Mouse (Mus musculus) neural tube, embryonic 13.5 days (tissue): ENCODE results near the gene Cers5. TPM values are rescaled to one million over a fixed set of nuclear protein-coding genes. Genes with fewer than 3 reads are reported as not detected.

ENCODE experiments used
- ATAC-seq: fragments of 200-750 bp; cut with Nextera tagmentation; 2 replicates; pipeline ENCODE4 v1.8.0; 2017; ENCODE audit warnings: low read depth, mild to moderate bottlenecking, moderate TSS enrichment, moderate library complexity
- H3K27ac ChIP-seq: fragments of 300-500 bp; sonication (generic); replicated peaks from 2 replicates; pipeline ENCODE4 v1.5.1; 2015; ENCODE audit warnings: moderate library complexity, mild to moderate bottlenecking, inconsistent platforms
- H3K27me3 ChIP-seq: fragments of 300-500 bp; sonication (generic); 2 replicates; pipeline ENCODE4 v1.6.1; 2015; ENCODE audit warnings: mild to moderate bottlenecking, inconsistent platforms
- H3K36me3 ChIP-seq: fragments of 300-500 bp; sonication (generic); 2 replicates; pipeline ENCODE4 v1.6.1; 2015; ENCODE audit warnings: mild to moderate bottlenecking, inconsistent platforms
- H3K4me1 ChIP-seq: fragments of 300-500 bp; sonication (generic); replicated peaks from 2 replicates; pipeline ENCODE4 v1.6.1; 2015; ENCODE audit warnings: inconsistent platforms
- H3K4me2 ChIP-seq: fragments of 300-500 bp; sonication (generic); 2 replicates; pipeline ENCODE4 v1.6.1; 2015; ENCODE audit warnings: inconsistent platforms, mild to moderate bottlenecking, moderate library complexity
- H3K4me3 ChIP-seq: fragments of 300-500 bp; sonication (generic); 2 replicates; pipeline ENCODE4 v1.5.1; 2015; ENCODE audit warnings: mild to moderate bottlenecking, inconsistent platforms
- H3K9ac ChIP-seq: fragments of 300-500 bp; sonication (generic); 2 replicates; pipeline ENCODE4 v1.6.1; 2015; ENCODE audit warnings: moderate library complexity, mild to moderate bottlenecking, inconsistent platforms
- H3K9me3 ChIP-seq: fragments of 300-500 bp; sonication (generic); 2 replicates; pipeline ENCODE4 v1.6.1; 2016; ENCODE audit warnings: inconsistent platforms
- WGBS: fragments of 180-500 bp; shearing (Covaris S2); methylation state at CpG from one replicate; pipeline ENCODE4 v1.1.7; 2015; 5-methylcytosine and 5-hydroxymethylcytosine counted together
- polyA plus RNA-seq: library from polyadenylated mRNA; unstranded; fragments of >200 nt; fragmentation: Nextera tagmentation; extraction: Ambion mirVana; gene quantifications from 2 replicates; pipeline ENCODE4 v1.2.1, GENCODE M21; 2015

Gene Cers5
- polyA plus RNA-seq, 1 experiment from 2014 or later = 77.2 TPM

DNA sequence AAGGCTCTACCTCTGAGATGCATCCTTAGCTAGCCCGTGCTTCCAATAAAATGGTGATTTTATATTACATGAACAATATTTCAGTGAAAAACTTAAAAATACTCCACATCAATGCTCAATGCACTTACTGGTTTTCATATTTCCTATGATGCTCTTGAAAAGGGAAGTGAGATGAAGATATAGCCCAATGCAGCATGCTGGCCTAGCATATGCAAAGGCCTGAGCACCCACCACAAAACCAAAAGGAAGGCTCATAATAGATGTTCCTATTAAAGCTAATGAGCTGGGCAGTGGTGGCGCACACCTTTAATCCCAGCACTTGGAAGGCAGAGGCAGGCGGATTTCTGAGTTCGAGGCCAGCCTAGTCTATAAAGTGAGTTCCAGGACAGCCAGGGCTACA, 33.0 kb upstream of the Cers5 start:
- Histone ChIP-seq H3K9me3 (no peaks in the 10 kb centered on the region), H3K4me1 (peaks cover 56% of the 10 kb centered on the region), H3K4me2 (no peak overlapping the region), H3K36me3 (peaks cover 10% of the 10 kb centered on the region), H3K9ac (no peak overlapping the region), H3K27me3 (no peaks in the 10 kb centered on the region), H3K4me3 (no peak overlapping the region), H3K27ac (no peak overlapping the region)
- 85% methylated on average over 4 of the region's 4 CpGs for WGBS
- no peak for ATAC-seq

DNA sequence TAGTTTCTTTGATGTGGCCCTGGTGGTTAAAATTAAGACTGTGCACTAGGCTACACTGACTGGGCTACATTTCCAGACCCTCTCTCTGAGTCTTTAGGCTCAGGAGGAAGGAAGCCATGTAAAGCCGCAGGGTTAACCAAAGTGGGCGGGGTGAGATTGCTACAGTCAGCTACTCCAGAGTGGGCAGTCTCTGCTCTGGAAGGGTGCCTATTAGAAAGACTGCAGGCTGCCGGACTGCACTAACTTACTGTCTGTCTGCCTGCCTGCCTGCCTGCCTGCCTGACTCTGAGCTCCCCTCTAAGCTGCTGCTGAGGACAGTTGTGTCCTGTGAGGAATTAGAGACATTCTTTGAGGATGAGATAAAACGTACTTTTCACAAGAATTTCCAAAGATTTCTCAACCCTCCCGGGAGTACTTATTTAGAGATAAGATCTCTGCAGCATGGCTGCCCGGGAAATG, 30.5 kb upstream of the Cers5 start:
- no peaks in the 10 kb centered on the region for H3K27me3 ChIP-seq
- ATAC-seq = no peak
- WGBS = 36% methylated on average over 6 of the region's 6 CpGs
- H3K9ac ChIP-seq = peak overlapping the region; percentile 4; the same call in 1 of the 2 replicates
- peaks cover 52% of the 10 kb centered on the region for H3K4me1 ChIP-seq
- H3K36me3 ChIP-seq = peaks cover 10% of the 10 kb centered on the region
- H3K4me3 ChIP-seq = no peak overlapping the region
- H3K9me3 ChIP-seq = no peaks in the 10 kb centered on the region
- no peak overlapping the region for H3K4me2 ChIP-seq
- H3K27ac ChIP-seq = peak overlapping the region; percentile 69

DNA sequence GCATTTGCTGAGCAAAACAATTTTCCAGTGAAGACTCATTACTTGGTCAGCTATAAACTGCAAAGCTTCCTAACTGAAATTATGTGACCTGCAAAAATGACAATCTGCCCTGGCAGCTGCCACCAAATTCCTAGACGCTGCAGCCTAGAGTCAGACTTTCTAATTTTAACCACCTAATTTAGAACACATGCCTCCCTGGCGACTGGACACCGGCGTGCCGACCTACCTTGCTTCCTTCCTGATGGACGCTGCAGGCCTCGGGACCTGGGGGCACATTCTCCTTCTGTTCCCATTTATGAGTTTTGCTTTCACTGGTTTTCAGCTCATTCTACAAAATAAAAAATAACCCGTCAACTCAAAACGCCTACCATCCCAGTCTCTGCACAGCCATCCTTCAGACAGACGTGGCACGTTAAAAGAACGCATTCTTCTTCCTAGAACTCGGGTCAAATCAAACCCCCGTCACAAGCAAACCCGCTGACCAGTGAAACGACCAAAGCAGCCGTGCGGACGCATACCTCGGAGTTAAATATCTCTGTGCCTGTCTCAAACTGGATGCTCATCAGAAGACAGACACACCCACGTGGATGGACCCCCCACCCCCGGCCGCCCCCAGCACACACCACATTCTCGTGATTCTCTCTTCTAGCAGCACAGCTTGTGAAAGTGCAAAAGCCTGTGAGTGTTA, 29.3 kb upstream of the Cers5 start:
- peak overlapping the region; percentile 59 for H3K27ac ChIP-seq
- WGBS = 38% methylated on average over 24 of the region's 24 CpGs
- no peak for ATAC-seq

DNA sequence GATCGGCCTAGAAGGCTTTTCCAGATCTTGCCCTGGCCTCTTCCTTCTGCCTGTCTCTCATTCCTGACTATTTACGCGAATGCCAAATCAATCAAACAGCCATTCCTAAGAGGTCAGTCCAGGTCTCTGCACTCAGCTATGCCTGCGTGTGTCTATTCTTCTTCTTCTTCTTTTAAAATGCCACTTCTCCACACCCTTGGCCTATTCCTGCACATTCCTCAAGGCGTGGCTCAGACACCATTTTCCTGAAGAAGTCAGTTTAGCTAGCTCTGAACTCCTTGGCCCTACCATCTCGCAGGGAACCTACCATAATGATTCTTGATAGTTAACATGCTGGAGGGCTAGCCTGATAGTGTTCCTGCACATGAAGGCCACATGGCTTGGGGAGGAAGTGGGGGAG, 27.0 kb upstream of the Cers5 start:
- Histone ChIP-seq H3K9me3 (no peaks in the 10 kb centered on the region), H3K27me3 (no peaks in the 10 kb centered on the region), H3K36me3 (peaks cover 5% of the 10 kb centered on the region), H3K4me1 (peaks cover 50% of the 10 kb centered on the region), H3K4me2 (no peak overlapping the region), H3K9ac (no peak overlapping the region), H3K4me3 (no peak overlapping the region), H3K27ac (0 out of 2 replicates have a peak overlapping the region, but pooled peaks have one; percentile 68)
- 78% methylated on average over 6 of the region's 6 CpGs for WGBS
- ATAC-seq = no peak

More for the DNA sequence above, 29.3 kb upstream of the Cers5 start:
- 0 out of 2 replicates have a peak overlapping the region, but pooled peaks have one; percentile 17 for H3K9ac ChIP-seq
- no peaks in the 10 kb centered on the region for H3K9me3 ChIP-seq
- peaks cover 50% of the 10 kb centered on the region for H3K4me1 ChIP-seq
- H3K27me3 ChIP-seq = no peaks in the 10 kb centered on the region
- H3K4me2 ChIP-seq = no peak overlapping the region
- H3K36me3 ChIP-seq = peaks cover 10% of the 10 kb centered on the region
- H3K4me3 ChIP-seq = no peak overlapping the region

DNA sequence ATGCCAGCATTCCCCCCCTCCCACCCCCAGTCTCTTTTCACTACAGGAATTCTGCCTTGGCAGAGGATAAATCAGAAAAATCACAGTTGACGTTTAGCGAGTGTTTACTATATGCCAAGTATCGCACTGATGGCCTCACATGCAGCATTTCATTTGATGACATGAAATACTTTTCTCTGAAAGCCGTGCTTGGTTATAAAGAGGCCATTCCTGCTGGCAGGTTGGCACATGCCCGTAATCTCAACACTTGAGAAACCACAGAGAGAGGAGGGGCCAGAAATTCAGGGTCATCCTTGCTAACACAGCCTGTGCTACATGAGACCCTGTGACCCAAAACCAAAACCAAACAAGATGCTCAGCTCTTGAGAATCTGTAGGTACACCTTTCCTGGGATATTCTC, 25.2 kb upstream of the Cers5 start:
- Histone ChIP-seq H3K9ac (no peak overlapping the region), H3K27ac (peak overlapping the region; percentile 68), H3K36me3 (peaks cover 16% of the 10 kb centered on the region), H3K4me3 (no peak overlapping the region), H3K9me3 (no peaks in the 10 kb centered on the region), H3K4me1 (peaks cover 37% of the 10 kb centered on the region), H3K27me3 (no peaks in the 10 kb centered on the region), H3K4me2 (no peak overlapping the region)
- WGBS = 80% methylated on average over 5 of the region's 5 CpGs
- no peak for ATAC-seq

DNA sequence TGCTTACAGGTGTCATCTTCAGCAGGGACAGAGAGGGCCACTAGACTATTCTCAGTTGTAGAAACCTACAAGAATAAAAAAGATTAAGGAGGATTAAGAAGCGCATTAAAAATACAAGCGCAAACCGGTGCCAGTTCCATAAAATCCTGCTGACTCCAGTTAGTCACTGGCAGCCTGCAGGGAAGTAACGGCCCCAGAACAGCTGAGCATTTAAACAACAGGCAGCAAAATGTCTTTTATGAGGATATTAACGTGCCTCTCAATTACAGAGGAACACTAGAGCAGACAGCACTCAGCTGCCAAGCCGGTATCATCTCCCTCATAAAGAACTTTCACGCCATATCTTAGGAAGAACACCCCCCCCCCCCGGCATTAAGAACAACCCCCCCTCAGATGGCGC, 24.1 kb upstream of the Cers5 start:
- H3K4me1 ChIP-seq = peaks cover 26% of the 10 kb centered on the region
- H3K9ac ChIP-seq = no peak overlapping the region
- WGBS = 27% methylated on average over 9 of the region's 9 CpGs
- H3K36me3 ChIP-seq = peaks cover 27% of the 10 kb centered on the region
- no peaks in the 10 kb centered on the region for H3K27me3 ChIP-seq
- no peak overlapping the region for H3K4me2 ChIP-seq
- no peaks in the 10 kb centered on the region for H3K9me3 ChIP-seq
- H3K27ac ChIP-seq = peak overlapping the region; percentile 88
- no peak overlapping the region for H3K4me3 ChIP-seq
- ATAC-seq = peak; percentile 87

DNA sequence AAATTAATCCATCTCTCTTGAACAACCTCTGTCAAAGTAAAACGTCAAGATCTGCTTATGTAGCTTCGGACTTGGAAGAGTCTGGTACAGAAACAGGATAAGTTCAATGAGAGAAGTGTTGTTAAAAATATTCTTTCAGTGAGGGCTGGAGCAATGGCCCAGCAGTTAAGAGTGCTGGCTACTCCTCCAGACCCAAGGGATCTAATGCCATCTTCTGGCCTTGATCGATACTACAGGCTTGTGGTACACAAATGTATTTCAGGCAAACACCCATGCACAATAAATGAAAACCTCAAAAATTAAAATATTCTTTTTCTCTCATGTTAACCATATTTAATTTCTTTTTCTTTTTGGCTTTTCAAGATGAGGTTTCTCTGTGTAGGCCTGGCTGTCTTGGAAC, 23.4 kb upstream of the Cers5 start:
- WGBS = 90% methylated on average over 3 of the region's 3 CpGs
- Histone ChIP-seq H3K36me3 (peaks cover 31% of the 10 kb centered on the region), H3K4me3 (no peak overlapping the region), H3K9ac (no peak overlapping the region), H3K4me2 (no peak overlapping the region), H3K4me1 (peaks cover 23% of the 10 kb centered on the region), H3K9me3 (no peaks in the 10 kb centered on the region), H3K27ac (peak overlapping the region; percentile 88), H3K27me3 (no peaks in the 10 kb centered on the region)
- no peak for ATAC-seq

DNA sequence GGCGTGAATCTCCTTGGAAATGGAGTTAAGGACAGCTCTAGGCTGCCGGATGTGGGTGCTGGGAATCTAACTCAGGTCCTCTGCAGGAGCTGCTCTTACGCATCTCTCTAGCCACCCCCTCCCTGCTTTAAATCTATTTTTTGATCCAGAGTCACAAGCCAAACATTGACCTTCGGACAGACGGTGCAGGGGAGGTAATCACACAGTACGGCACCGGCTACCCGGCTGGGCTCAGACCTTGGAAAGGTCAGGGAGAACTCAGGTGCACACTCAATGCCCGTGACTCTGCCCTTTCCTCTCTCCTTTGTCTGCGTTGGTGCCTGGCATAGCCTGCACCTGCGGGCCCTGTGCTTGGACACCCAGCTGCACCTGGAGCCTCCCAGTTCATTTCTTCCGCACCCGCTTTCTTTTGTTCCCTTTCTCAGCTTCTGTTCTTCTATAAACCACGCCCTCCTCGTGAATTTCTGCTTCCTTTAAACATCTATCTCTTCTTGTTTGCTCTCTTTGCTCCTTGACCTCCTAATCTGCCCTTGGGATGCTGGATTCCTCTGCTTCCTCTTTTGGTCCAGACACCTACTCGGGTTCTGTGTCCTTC, 19.6 kb upstream of the Cers5 start:
- no peak overlapping the region for H3K4me2 ChIP-seq
- peaks cover 35% of the 10 kb centered on the region for H3K36me3 ChIP-seq
- no peak overlapping the region for H3K9ac ChIP-seq
- H3K4me3 ChIP-seq = no peak overlapping the region
- H3K27me3 ChIP-seq = no peaks in the 10 kb centered on the region
- WGBS = 91% methylated on average over 16 of the region's 16 CpGs
- no peak overlapping the region for H3K27ac ChIP-seq
- no peak for ATAC-seq
- H3K9me3 ChIP-seq = no peaks in the 10 kb centered on the region
- peaks cover 20% of the 10 kb centered on the region for H3K4me1 ChIP-seq

DNA sequence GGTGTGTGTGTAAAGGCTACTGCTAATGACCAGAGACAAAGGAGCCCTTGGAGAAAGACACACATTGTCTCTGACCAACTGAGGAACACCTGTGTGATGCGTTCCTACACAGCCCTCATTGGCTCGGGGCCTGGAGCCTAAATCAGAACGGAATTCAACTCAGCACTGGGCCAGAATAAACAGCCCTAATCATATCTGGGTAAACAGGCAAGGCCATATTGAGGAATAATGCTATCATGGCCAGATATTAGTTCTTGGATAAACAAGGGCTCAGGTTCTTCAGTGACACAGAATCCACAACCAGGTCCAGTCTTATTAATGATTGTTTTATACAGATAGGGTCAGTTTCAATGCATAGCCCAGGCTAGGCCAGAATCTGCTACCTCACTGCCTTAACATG, 18.3 kb upstream of the Cers5 start:
- no peak for ATAC-seq
- no peak overlapping the region for H3K9ac ChIP-seq
- H3K4me2 ChIP-seq = no peak overlapping the region
- no peak overlapping the region for H3K4me3 ChIP-seq
- peaks cover 17% of the 10 kb centered on the region for H3K4me1 ChIP-seq
- no peaks in the 10 kb centered on the region for H3K9me3 ChIP-seq
- no peak overlapping the region for H3K27ac ChIP-seq
- WGBS = 83% methylated on average over 3 of the region's 3 CpGs
- no peaks in the 10 kb centered on the region for H3K27me3 ChIP-seq
- peaks cover 38% of the 10 kb centered on the region for H3K36me3 ChIP-seq

DNA sequence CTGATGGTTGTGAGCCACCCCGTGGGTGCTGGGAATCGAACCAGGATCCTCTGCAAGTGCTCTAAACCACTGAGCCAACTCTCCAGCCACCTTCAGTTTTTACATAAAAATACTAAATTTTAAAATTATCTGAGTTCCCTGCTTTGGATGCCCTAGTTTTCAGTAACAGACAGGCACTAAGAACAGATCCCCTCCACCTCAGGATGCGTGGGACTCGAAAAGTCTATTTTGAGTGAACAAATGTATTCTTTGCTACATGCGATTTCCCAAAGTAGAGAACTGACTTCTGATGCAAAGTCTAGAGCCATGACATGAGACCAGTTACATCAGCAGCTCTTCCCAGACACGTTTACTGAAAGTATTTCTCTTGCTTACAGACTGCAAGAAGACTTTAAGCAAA, 17.8 kb upstream of the Cers5 start:
- 93% methylated on average over 6 of the region's 6 CpGs for WGBS
- no peak for ATAC-seq

DNA sequence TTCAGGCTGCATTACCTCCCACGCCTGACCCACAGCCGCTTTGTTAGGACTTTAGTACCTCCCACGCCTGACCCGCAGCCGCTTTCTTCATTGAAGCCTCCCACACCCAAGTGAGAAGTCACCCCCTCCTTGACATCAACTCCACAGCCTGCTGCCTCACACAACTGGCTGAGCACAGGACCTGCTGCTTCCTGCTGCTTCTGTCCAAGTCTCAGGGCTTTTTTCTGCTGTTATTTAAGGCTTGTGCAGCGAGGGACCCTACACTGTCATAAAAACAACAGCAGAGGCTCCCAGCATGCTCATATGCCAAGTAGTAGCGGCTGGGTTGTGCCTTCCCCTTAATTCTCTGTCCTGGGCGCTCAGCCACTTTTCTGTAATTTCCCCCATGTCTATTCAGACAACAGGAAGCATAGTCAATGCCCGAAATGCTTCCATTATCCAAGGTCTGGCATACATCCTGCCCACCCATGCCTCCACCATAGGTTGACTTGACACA, 15.0 kb upstream of the Cers5 start:
- WGBS = 59% methylated on average over 9 of the region's 9 CpGs
- H3K4me2 ChIP-seq = no peak overlapping the region
- ATAC-seq = peak; percentile 65

More for the DNA sequence above, 17.8 kb upstream of the Cers5 start:
- no peak overlapping the region for H3K4me3 ChIP-seq
- H3K9ac ChIP-seq = no peak overlapping the region
- H3K4me2 ChIP-seq = no peak overlapping the region
- peaks cover 39% of the 10 kb centered on the region for H3K36me3 ChIP-seq
- no peaks in the 10 kb centered on the region for H3K9me3 ChIP-seq
- peaks cover 16% of the 10 kb centered on the region for H3K4me1 ChIP-seq
- H3K27me3 ChIP-seq = no peaks in the 10 kb centered on the region
- no peak overlapping the region for H3K27ac ChIP-seq

DNA sequence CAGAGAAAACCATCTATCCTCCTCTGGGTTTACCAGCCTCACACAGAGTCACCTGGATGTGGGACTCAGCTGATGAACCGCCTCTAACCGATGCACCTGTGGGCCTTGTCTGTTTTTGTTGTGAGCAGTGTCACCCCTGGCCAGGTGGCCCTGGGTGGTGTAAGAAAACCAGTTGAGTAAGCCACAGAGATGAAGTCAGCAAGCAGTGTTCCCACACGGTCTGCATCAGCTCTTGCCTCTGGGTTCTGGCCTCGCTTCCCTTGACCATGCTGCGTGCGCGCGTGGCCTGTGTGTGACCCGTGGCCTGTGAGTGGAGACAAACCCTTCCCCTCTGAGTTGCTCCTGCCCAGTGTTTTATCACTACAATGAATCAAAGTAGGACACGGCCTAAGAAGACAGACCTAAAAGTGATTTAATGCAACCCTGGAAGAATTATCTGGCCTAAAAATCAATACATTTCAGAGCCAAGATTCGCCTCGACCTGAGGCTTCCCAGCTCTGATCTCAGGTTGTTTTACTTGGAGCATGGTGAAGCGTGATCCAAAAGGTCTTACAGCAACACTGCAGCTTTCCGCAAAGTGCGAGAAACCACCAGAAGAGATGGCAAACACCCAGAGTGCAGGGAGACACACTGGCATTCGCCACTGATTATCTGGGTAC, 6.1 kb upstream of the Cers5 start:
- peaks cover 39% of the 10 kb centered on the region for H3K36me3 ChIP-seq

More for the DNA sequence above, 15.0 kb upstream of the Cers5 start:
- Histone ChIP-seq H3K36me3 (peaks cover 30% of the 10 kb centered on the region), H3K4me3 (no peak overlapping the region), H3K9me3 (no peaks in the 10 kb centered on the region), H3K4me1 (peaks cover 16% of the 10 kb centered on the region), H3K27me3 (no peaks in the 10 kb centered on the region), H3K9ac (no peak overlapping the region), H3K27ac (peak overlapping the region; percentile 77)

More for the DNA sequence above, 6.1 kb upstream of the Cers5 start:
- H3K27ac ChIP-seq = no peak overlapping the region
- no peak for ATAC-seq
- WGBS = 91% methylated on average over 16 of the region's 16 CpGs
- no peaks in the 10 kb centered on the region for H3K9me3 ChIP-seq
- H3K9ac ChIP-seq = no peak overlapping the region
- no peak overlapping the region for H3K4me2 ChIP-seq
- no peak overlapping the region for H3K4me3 ChIP-seq
- H3K4me1 ChIP-seq = no peaks in the 10 kb centered on the region
- H3K27me3 ChIP-seq = no peaks in the 10 kb centered on the region
